Mouse (Mus musculus) telencephalon, adult 2 months (tissue): ENCODE results near the gene Nptn.
"Not testable (repeated sequence)": the region's sequence is repeated elsewhere in the genome, so short reads cannot be mapped to it uniquely, and the experiment has no call there.

Experiments used
- DNase-seq: peaks from one replicate; pipeline ENCODE4 v3.0.0-alpha.2; 2011; ENCODE audit warnings: low read depth, low spot score

The Nptn gene

GRCm38 (mm10) chr9:58560211-58560610 lies 21.8 kb upstream of the Nptn start:
- DNase-seq, result no peak

GRCm38 (mm10) chr9:58565945-58566344 lies 16.1 kb upstream of the Nptn start:
- DNase-seq, result not testable (repeated sequence)

GRCm38 (mm10) chr9:58567682-58568081 lies 14.4 kb upstream of the Nptn start:
- no peak for DNase-seq

DNA sequence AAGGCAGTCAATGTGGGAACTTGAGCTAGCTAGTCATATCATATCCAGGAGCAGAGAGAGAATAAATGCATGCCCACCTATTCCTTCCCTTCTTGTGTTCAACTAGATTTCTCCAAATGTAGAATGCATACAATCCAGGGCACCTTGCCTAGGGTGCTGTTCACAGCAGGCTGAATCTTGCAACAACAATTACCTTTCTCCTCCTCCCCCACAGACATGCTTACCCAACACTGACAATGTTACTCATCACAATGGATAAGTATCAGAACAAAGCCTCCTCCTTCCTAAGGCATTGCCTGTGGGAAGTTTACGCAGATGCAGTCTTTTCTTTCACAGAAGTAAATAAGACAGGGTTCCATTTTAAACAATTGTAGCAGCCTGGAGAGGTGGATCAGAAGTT lies 11.0 kb upstream of the Nptn start:
- no peak for DNase-seq

DNA sequence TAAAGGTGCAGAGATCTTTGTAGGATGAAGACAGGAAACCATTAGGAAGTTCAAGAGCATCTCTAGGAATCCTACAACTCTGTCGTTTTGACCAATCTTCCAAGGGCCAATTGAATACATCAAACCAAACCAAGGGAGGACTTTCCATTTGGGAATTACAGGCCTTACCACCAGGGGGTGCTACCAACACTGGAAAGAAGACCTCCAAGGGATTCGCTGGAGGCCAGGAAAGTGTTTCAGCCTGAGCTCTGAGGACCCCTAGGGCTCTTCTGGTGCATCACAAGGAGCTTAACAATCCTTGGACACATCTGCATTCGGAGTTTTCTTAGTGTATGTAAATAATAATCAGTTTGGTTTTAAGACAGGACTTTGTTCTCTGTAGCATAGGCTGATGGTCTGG lies 3.4 kb upstream of the Nptn start:
- DNase-seq, result peak; percentile 90

DNA sequence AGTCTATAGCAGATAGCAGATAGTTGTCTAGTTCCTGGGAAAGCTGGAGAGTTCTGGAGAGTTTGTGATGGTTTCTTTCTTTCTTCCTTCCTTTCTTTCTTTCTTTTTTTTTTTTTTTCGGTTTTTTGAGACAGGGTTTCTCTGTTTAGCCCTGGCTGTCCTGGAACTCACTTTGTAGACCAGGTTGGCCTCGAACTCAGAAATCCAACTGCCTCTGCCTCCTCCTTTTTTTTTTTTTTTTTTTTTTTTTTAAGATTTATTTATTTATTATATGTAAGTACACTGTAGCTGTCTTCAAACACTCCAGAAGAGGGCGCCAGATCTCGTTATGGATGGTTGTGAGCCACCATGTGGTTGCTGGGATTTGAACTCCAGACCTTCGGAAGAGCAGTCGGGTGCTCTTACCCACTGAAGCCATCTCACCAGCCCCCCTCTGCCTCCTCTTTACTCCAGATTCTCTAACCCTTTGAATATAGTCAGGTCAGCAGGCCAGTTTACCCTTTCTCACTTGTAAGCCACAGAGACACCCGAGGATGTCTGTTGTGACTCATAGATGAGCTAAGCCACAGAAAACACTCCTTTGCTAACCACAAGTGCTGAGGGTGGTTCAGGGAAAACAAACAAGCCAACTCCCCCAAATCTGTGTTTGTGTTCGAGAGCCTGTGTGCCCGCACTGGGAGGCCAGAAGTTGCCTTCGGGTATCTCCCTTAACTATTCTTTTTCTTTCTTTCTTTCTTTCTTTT lies 1.4 kb upstream of the Nptn start:
- not testable (repeated sequence) for DNase-seq

GRCm38 (mm10) chr9:58581283-58581930 lies 633 bp upstream of the Nptn start:
- no peak for DNase-seq

DNA sequence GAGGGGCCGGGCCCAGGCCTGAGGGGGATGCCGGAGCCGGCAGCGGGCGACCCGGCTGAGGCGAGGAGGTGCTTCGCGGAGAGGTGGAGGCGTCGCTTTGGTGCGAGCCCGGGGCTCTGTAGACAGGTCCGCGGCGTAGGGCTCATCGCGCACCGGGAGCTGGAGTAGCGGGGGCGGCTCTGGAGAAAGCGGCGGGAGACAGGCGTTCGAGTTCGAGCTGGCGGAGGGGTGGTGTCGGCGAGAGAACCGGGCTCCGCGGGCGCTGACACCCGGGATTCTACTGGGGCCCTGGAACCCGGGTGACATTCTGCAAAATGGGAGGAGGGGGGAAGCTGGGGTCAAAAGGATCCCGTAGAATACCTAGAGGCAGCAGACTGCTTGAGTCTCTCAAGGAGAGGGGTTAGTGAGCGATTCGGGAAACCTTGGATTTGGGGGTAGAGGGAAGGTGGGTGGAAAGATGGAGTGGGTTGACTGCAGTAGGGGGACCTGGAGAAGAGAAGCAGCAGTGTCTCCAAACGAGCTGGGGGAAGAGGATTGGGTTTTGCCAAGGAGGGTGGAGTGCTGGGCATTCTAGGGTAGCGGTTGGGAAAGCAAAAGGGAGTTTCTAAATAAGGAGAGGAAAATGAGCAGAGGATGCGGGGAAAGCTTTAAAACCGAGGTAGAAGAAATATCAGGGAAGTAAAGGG lies 684 bp downstream of the Nptn start:
- DNase-seq, result peak; percentile 40

DNA sequence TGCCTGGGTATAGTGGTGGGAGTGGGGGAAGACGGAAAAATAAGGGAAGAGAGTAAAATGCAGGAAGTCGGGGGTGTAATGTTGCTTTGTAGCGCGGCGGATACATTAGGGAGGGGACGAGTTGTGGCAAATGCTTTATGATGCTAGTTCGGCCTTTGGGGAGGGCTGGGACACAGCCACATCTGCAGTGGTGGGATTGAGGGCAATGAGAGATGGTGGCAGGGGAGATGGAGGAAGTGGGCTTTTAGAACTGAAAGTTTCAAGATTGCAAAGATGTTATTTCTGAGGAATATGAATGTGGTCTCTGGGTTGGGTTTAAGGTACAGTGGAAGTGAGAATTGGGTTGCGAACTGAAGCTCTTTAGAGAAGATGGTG lies 1.2 kb downstream of the Nptn start:
- DNase-seq, result no peak

GRCm38 (mm10) chr9:58584323-58584722 lies 2.3 kb downstream of the Nptn start:
- no peak for DNase-seq

DNA sequence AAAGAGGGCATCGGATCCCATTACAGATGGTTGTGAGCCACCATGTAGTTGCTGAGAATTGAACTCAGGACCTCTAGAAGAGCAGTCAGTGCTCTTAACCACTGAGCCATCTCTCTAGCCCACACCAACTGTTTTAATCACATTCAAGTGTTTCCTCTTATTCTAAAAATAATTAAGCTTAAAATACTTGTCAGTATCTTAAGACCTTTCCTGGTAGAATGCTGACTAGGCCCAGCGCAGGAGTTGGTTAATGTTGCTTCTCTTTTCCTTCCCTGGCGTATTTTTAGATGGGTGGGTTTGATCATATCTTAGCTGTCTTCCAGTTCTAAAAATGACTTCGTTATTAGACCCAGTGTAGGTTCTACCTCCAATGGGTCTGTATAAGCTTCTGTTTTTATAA lies 6.6 kb downstream of the Nptn start:
- DNase-seq, result no peak

DNA sequence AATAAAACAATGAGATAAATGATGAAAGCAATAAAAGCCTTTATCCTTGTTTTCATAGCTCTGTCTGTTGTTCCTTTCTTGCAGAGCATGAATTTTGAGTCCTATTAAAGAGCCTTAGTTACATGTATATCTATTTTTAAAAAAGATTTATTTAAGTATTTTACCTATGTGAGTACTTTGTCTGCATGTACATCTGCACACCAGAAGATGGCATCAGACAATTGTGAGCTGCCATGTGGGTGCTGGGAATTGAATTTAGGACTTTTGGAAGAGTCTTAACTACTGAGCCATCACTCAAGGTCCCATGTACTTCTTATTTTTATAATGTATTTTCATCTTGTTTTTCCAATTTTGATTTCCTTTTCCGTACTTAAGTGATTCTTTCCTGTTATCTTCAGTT lies 13.3 kb downstream of the Nptn start:
- no peak for DNase-seq

DNA sequence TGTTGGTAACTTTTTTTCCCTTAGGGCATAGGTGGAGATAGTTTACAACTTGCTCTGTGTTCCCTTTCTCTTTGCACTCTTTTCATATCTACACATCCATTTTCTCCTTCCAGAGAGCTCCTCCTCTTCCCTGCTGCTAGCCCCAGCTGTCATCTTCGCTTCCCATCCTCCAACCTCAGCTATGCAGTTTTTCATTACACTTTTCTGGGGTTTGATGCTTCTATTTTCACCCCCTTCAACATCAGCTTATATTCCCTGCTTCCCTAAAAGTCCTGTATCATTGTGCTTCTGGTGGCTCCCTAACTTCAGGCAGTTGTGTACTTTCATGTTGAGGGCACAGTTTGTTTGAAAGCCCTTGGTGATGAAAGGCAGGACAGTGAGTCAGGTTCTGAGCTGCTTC lies 31.8 kb downstream of the Nptn start:
- DNase-seq, result peak; percentile 13

DNA sequence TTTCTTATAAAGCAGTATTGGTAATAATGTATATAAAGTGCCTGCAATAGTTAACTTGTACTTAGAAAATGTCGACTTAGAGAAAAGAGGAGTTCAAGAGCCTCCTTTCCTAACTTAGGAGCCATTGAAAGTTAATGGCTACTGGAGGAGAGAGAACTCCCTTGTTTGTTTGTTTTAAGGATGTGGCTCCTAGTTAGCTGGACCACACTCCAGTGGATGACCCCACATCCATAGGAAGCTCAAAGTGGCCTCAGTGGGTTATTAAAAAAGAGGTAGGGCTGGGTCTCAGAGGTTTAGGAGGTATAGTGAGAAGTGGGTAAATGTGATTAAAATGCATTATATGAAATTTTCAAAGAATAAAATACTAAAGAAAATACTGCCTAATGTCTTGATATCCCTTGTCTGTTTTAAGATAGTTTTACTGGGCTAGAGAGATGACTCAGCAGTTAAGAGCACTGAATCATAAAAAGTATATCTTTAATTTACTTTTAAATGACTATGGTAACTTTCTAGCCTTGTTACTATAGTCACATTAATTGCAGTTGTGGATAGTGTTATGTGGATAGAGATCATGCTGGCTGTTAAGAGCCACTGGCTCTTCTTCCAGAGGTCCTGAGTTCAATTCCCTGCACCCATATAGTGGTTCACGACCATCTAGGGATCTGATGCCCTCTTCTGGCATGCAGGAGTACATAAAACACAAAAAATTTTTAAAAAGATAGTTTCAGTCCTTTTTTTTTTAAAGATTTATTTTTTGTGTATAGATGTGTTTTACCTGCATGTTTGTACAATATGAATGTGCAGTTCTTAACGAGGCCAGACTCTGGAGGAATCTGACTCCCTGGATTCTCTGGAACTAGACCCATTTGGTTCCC lies 33.3 kb downstream of the Nptn start:
- no peak for DNase-seq

GRCm38 (mm10) chr9:58623009-58623408 lies 41.0 kb downstream of the Nptn start:
- no peak for DNase-seq

DNA sequence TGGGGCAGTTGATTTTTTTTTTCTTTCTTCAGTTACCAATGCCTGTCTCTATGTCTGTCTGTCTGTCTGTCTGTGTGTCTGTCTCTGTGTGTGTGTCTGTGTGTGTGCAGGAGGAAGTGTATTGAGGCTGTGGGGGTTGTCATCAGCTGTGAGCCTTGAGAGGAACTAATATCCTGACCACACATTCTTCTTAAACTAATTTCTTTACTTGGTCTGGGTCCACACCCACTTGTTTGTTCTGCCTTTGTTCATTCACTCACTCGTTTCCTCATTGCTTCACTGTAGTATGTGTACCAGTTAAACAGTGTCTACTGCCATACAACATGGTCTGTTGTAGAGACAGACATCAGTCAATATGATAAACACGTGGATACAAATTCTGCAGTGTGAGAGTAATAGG lies 45.2 kb downstream of the Nptn start:
- DNase-seq, result no peak

DNA sequence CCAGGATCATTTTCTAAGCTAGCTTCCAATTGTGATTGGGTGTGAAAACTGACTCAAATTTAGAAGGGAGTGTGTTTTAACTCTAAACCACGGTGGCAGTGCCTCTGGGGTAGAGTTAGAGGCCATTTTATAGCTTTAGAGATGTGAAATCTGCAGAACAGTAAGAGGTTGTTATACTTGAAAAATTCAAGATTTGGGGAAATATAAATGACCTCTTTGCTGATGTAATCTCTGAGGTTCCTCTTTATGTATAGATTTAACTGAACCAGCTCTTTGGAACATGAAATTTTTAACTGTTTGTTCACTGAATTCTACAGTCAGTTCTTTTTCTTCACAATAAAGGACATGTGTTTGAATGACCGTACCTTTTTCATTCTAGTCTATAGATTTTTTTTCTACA lies 48.4 kb downstream of the Nptn start:
- DNase-seq, result no peak

DNA sequence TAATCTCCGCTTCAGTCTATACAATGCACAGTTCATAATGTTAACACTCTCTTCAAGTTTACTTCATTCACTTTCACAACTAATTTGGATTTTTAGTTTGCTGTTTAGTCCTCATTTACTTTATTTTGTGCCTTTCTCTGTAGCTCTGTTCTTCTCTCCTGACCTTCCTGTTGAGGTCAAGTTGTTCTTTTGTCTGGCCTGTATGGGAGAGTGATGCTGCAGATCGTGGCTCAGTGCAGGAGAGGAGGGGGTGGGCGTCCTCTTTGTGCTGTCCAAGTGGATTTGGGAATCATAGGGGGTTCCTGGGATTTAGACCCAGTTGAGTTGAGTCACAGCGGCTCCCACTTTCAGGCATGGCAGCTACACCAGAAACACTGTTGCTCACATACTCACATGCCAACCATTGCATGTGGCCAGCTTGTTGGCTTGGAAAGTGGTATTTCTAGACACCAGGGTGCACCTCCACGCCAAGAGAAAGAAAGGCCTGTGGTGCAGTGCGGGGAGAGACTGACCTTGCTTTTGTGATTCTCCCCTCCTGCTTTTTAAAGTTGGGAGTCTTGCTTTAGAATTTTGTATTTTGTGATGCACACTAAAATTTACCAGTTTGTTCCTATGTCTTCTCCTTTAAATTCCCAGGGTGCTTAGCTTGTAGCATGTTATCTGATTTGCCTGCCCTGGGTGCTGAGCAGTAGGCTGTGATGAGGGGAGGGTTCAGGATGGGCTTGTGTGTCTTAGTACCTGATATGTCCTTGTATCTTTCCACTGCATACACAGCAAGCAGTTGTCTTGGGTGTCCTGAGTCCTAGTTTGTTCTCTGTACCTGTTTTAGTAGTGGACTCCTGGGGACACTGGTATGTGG lies 66.6 kb downstream of the Nptn start:
- DNase-seq, result no peak

DNA sequence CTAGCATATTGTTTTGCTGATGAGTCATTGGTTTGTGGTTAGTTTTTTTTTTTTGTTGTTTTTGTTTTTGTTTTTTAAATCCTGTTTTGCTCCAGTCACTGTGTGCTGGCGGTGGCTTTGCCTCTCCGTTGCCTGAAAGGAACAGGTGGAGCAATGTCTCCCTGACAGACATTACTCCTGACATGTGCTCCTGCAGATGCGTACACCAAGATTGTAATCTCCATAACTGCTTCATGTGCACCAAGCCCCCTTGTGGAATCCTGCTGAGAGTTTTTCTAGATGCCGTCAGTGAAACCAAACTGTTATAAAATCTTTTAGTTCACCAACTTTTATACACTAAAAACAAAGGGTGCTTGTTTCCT lies 67.2 kb downstream of the Nptn start:
- no peak for DNase-seq

- DNase-seq, result peak; percentile 55
Measured at GRCm38 (mm10) chr9:58651993-58652392, 70.0 kb downstream of the Nptn start.

GRCm38 (mm10) chr9:58654494-58654893 lies 72.5 kb downstream of the Nptn start:
- no peak for DNase-seq
